Mouse (Mus musculus): ENCODE results near the gene Rasd1. TPM values are rescaled to one million over a fixed set of nuclear protein-coding genes. Genes with fewer than 3 reads are reported as not detected.

Gene Rasd1
- total and polyA plus RNA-seq, 3 experiments: 0.13 to 0.30 TPM; not detected in 1

GRCm38 (mm10) chr11:60004716-60005115, 40.0 kb upstream of the Rasd1 start:
- Histone ChIP-seq H3K36me3 (replicated peaks in 1 of 2; ENCODE audit: control insufficient read depth in 1 of 2, insufficient read depth in 1 of 2, low read length in 1 of 2) (no peaks in the 10 kb centered on the region), H3K9me3 (replicated peaks; ENCODE audit: low read length) (no peaks in the 10 kb centered on the region), H3K4me2 (ENCODE audit: insufficient read depth, low read depth, poor library complexity, severe bottlenecking) (no peak overlapping the region), H3K27ac (ENCODE audit: insufficient read depth, low read depth) (no peak overlapping the region), H3K79me2 (replicated peaks; ENCODE audit: control insufficient read depth, extremely low read depth, insufficient read depth, poor library complexity, severe bottlenecking) (no peaks in the 10 kb centered on the region), H3K9ac (ENCODE audit: insufficient read depth, low read depth) (no peak overlapping the region), H3K4me1 (ENCODE audit: control insufficient read depth in 1 of 2, insufficient read depth in 2 of 2) (no peaks in the 10 kb centered on the region), H3K4me3 (replicated peaks in 1 of 3; ENCODE audit: low read depth in 2 of 3, low read length in 2 of 3, poor library complexity in 1 of 3) (no peak overlapping the region), H3K27me3 (replicated peaks) (no peaks in the 10 kb centered on the region)
- no peak for TF ChIP-seq PAX5 (IDR thresholded peaks at IDR 0.05; ENCODE audit: low read length)
- no peak for TF ChIP-seq BHLHE40 (IDR thresholded peaks at IDR 0.05; ENCODE audit: low read depth, low read length)
- no peak for TF ChIP-seq TBP (conservative IDR thresholded peaks at IDR 0.05; ENCODE audit: low read depth, low read length)
- no peak for TF ChIP-seq GABPA (IDR thresholded peaks at IDR 0.05; ENCODE audit: insufficient replicate concordance, low read depth, low read length)
- TF ChIP-seq MAFK (IDR thresholded peaks at IDR 0.05; ENCODE audit: insufficient replicate concordance, low read length): no peak
- TF ChIP-seq ETS1 (conservative IDR thresholded peaks at IDR 0.05; ENCODE audit: low read depth, low read length): no peak
- no peak for TF ChIP-seq UBTF (IDR thresholded peaks at IDR 0.05; ENCODE audit: low read depth, low read length)
- no peak for TF ChIP-seq CTCF (conservative IDR thresholded peaks at IDR 0.05 in 1 of 2, IDR thresholded peaks at IDR 0.05 in 1 of 2; ENCODE audit: low read depth in 2 of 2, low read length in 2 of 2)
- TF ChIP-seq ZNF384 (IDR thresholded peaks at IDR 0.05; ENCODE audit: low read depth, low read length): no peak
- TF ChIP-seq TCF12 (IDR thresholded peaks at IDR 0.05; ENCODE audit: low read depth, low read length): no peak
- no peak for TF ChIP-seq MXI1 (IDR thresholded peaks at IDR 0.05; ENCODE audit: low read depth, low read length)
- TF ChIP-seq NRF1 (IDR thresholded peaks at IDR 0.05; ENCODE audit: low read depth, low read length): no peak
- no peak for TF ChIP-seq NELFE (IDR thresholded peaks at IDR 0.05; ENCODE audit: low read depth, low read length)
- TF ChIP-seq MAX (IDR thresholded peaks at IDR 0.05; ENCODE audit: low read length): no peak
- no peak for TF ChIP-seq POLR2AphosphoS2 (IDR thresholded peaks at IDR 0.05; ENCODE audit: low read depth, low read length)
- no peak for TF ChIP-seq MAZ (IDR thresholded peaks at IDR 0.05; ENCODE audit: low read depth, low read length)
- TF ChIP-seq JUN (IDR thresholded peaks at IDR 0.05; ENCODE audit: insufficient read depth, low read depth, low read length): no peak
- no peak for TF ChIP-seq ZKSCAN1 (IDR thresholded peaks at IDR 0.05; ENCODE audit: borderline replicate concordance, low read depth, low read length)
- TF ChIP-seq EP300 (IDR thresholded peaks at IDR 0.05; ENCODE audit: low read length): no peak
- dilution Hi-C loops (cut with MboI; ENCODE audit: extremely low pct_ligation_motif_present, extremely low pct_unique_long_range_greater_than_20kb, low sequenced_read_pairs) (no loop called here), in situ Hi-C loops (cut with MboI; ENCODE audit: low pct_ligation_motif_present, low pct_unique_long_range_greater_than_20kb, low sequenced_read_pairs) (no loop called here)
- DNase-seq (ENCODE audit: extremely low read depth): no peak

GRCm38 (mm10) chr11:60003811-60004210, 39.1 kb upstream of the Rasd1 start:
- no peaks in the 10 kb centered on the region for H3K9me3 ChIP-seq (replicated peaks; ENCODE audit: low read length)
- no peak for TF ChIP-seq ZC3H11A (IDR thresholded peaks at IDR 0.05; ENCODE audit: low read depth, low read length)
- TF ChIP-seq ZMIZ1 (IDR thresholded peaks at IDR 0.05; ENCODE audit: low read depth, low read length): no peak
- no peak for TF ChIP-seq CHD2 (IDR thresholded peaks at IDR 0.05; ENCODE audit: low read length)
- no peak for TF ChIP-seq POLR2AphosphoS2 (IDR thresholded peaks at IDR 0.05; ENCODE audit: low read depth, low read length)
- no peak for TF ChIP-seq IRF4 (IDR thresholded peaks at IDR 0.05; ENCODE audit: low read depth, low read length)
- TF ChIP-seq E2F4 (IDR thresholded peaks at IDR 0.05; ENCODE audit: insufficient replicate concordance, low read depth, low read length): no peak
- no peak for TF ChIP-seq USF1 (IDR thresholded peaks at IDR 0.05; ENCODE audit: low read depth, low read length)
- no peak for TF ChIP-seq RAD21 (IDR thresholded peaks at IDR 0.05; ENCODE audit: low read depth, low read length)
- H3K9ac ChIP-seq (ENCODE audit: insufficient read depth, low read depth): no peak overlapping the region
- no peaks in the 10 kb centered on the region for H3K36me3 ChIP-seq (replicated peaks in 1 of 2; ENCODE audit: control insufficient read depth in 1 of 2, insufficient read depth in 1 of 2, low read length in 1 of 2)
- DNase-seq (ENCODE audit: extremely low read depth): no peak
- H3K79me2 ChIP-seq (replicated peaks; ENCODE audit: control insufficient read depth, extremely low read depth, insufficient read depth, poor library complexity, severe bottlenecking): no peaks in the 10 kb centered on the region
- no peaks in the 10 kb centered on the region for H3K27me3 ChIP-seq (replicated peaks)
- H3K4me3 ChIP-seq (replicated peaks in 1 of 3; ENCODE audit: low read depth in 2 of 3, low read length in 2 of 3, poor library complexity in 1 of 3): no peak overlapping the region
- H3K4me2 ChIP-seq (ENCODE audit: insufficient read depth, low read depth, poor library complexity, severe bottlenecking): no peak overlapping the region
- peaks cover 4 to 8% of the 10 kb centered on the region in 2 experiments for H3K4me1 ChIP-seq (ENCODE audit: control insufficient read depth in 1 of 2, insufficient read depth in 2 of 2)
- dilution Hi-C loops (cut with MboI; ENCODE audit: extremely low pct_ligation_motif_present, extremely low pct_unique_long_range_greater_than_20kb, low sequenced_read_pairs): no loop called here
- H3K27ac ChIP-seq (ENCODE audit: insufficient read depth, low read depth): no peak overlapping the region
- in situ Hi-C loops (cut with MboI; ENCODE audit: low pct_ligation_motif_present, low pct_unique_long_range_greater_than_20kb, low sequenced_read_pairs): no loop called here
